Mouse (Mus musculus) thymus, adult 2 months (tissue): Measurements from ENCODE around the gene Rfx4.

ENCODE experiments used
- CTCF ChIP-seq: fragments of 200-500 bp; IDR thresholded peaks from 2 replicates; pipeline ENCODE4 v1.5.1; 2012; ENCODE audit warnings: mild to moderate bottlenecking, control low read depth, low read length, moderate library complexity, borderline replicate concordance; ENCODE audit not compliant: control insufficient read depth, poor library complexity, insufficient read depth; ENCODE audit errors: extremely low read depth
- POLR2A ChIP-seq: fragments of 200-500 bp; IDR thresholded peaks from 2 replicates; pipeline ENCODE4 v1.6.1; 2012; ENCODE audit warnings: mild to moderate bottlenecking, low read length, control low read depth, moderate library complexity; ENCODE audit not compliant: control insufficient read depth, poor library complexity, insufficient read depth; ENCODE audit errors: extremely low read depth

DNA sequence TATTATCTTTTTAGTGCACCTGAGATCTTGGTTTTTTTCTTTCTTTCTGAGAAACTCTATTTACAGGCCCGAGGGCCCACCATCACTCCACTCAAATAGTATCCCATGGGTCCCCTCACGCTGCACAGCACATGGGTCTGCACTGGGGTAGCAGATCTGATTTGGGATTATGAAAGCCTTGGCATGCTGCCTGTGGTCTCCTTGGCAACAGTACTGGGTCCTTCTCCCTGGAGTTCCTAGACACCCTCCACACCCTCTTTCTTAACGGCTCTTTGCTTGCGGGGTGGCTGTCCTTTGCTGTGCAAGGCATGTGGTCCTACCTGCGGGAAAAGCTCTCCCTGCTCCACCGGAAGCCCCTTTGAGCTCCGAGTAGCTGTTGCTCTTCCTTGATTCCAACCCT lies 147.4 kb downstream of the Rfx4 start:
- TF ChIP-seq POLR2A: no peak
- no peak for TF ChIP-seq CTCF
